Comparison of ENCODE assay signal across 16 mouse cellular contexts in the genomic region with DNA sequence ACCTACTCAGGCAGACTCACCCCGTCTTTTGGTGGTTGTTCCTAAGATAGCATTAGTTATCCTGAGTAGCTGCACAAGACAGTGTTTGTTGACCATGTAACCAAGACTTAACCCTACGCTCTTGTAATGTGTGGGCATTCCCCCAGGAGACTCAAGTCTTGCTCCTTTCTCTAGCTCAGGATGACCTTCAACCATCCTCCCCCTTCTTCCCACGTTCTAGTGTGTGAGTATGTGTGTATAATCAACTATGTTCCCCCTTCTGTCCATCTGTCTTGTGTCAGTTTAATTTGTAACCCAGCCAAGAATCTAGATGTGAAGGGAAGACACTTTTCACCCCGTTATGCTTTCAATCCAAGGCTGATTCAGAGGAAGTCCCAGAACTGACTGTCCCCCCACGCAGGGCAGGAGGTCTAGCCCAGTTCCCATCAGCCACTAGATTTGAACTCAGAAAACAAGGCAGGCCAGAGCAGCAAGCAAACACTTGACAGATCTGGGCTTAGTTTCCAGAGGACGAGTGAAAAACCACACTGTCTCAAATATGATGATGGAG. TPM values are rescaled to one million over a fixed set of nuclear protein-coding genes. Genes with fewer than 3 reads are reported as not detected.
DNase-seq lines count a peak whose midpoint lies in the region; ATAC-seq and TF ChIP-seq lines count a peak whose summit lies in the region.
"Had no signal": no experiment of that assay in that cellular context is flagged by ENCODE, and none has a peak within 500 bp of the region (broad histone marks: within the 10 kb centered on the region; RNA-seq: fewer than 3 reads in every experiment).

No protein-coding gene starts in this region.

- TF ChIP-seq CTCF in lung, postnatal 0 days (IDR thresholded peaks at IDR 0.05): no peak

- H3K27ac ChIP-seq in brown adipose tissue, adult 24 weeks (replicated peaks; ENCODE audit: low read depth, low read length): peak overlapping the region; percentile 69
- H3K27ac ChIP-seq in kidney, embryonic 16.5 days (ENCODE audit: low read length): peak overlapping the region; percentile 5; the same call in 1 of the 2 replicates
- no peak overlapping the region; the same call in 1 of the 2 replicates for H3K27ac ChIP-seq in lung, postnatal 0 days (ENCODE audit: low read length)
- no peak overlapping the region for H3K27ac ChIP-seq in limb, embryonic 10.5 days
- H3K27ac ChIP-seq: forebrain, embryonic 12.5 days; heart, embryonic 15.5 days; hindbrain, embryonic 12.5 days; macrophage; midbrain, embryonic 13.5 days had no signal

- no peaks in the 10 kb centered on the region for H3K27me3 ChIP-seq in kidney, embryonic 16.5 days (ENCODE audit: insufficient read depth, low read length)
- H3K27me3 ChIP-seq in lung, postnatal 0 days (replicated peaks; ENCODE audit: insufficient read depth, low read length): no peaks in the 10 kb centered on the region
- no peaks in the 10 kb centered on the region for H3K27me3 ChIP-seq in limb, embryonic 10.5 days (ENCODE audit: low read depth, poor library complexity, severe bottlenecking)
- H3K27me3 ChIP-seq: forebrain, embryonic 12.5 days; heart, embryonic 15.5 days; hindbrain, embryonic 12.5 days; midbrain, embryonic 13.5 days had no signal

- ATAC-seq in kidney, embryonic 16.5 days (ENCODE audit: low FRiP score, low TSS enrichment): peak; percentile 59
- peak; percentile 34; the same call in 1 of the 2 replicates for ATAC-seq in lung, postnatal 0 days
- ATAC-seq: CD4-positive, CD25-positive, alpha-beta regulatory T cell, adult 4 months; midbrain, embryonic 13.5 days had no signal

- H3K4me1 ChIP-seq in brown adipose tissue, adult 24 weeks (ENCODE audit: control insufficient read depth, insufficient read depth, insufficient read length, low read length): peaks cover 55% of the 10 kb centered on the region
- peaks cover 46% of the 10 kb centered on the region for H3K4me1 ChIP-seq in kidney, embryonic 16.5 days (ENCODE audit: insufficient read depth, low read length)
- peaks cover 25% of the 10 kb centered on the region for H3K4me1 ChIP-seq in lung, postnatal 0 days (ENCODE audit: insufficient read depth, low read depth, low read length)
- peaks cover 19% of the 10 kb centered on the region for H3K4me1 ChIP-seq in limb, embryonic 10.5 days

- no peak overlapping the region for H3K4me3 ChIP-seq in brown adipose tissue, adult 24 weeks (ENCODE audit: insufficient read depth, low read depth, low read length)
- no peak overlapping the region for H3K4me3 ChIP-seq in kidney, embryonic 16.5 days (ENCODE audit: low read length)
- H3K4me3 ChIP-seq in lung, postnatal 0 days (ENCODE audit: low read depth, low read length): no peak overlapping the region
- H3K4me3 ChIP-seq in limb, embryonic 10.5 days: no peak overlapping the region
- H3K4me3 ChIP-seq: forebrain, embryonic 12.5 days; heart, embryonic 15.5 days; hindbrain, embryonic 12.5 days; midbrain, embryonic 13.5 days had no signal

- peak; percentile 59; the same call in 1 of the 2 replicates for TF ChIP-seq EP300 in lung, postnatal 0 days (IDR thresholded peaks at IDR 0.05)

- DNase-seq in adipocyte (ENCODE audit: low spot score): peak; percentile 51
- DNase-seq in lung, postnatal 0 days (ENCODE audit: low spot score): peak; percentile 32
- DNase-seq in right cerebral cortex, adult 2 months (ENCODE audit: low spot score in 2 of 2): no peak
- DNase-seq in layer of hippocampus, postnatal 10 days (ENCODE audit: low spot score in 2 of 2): no peak
- DNase-seq in limb, embryonic 10.5 days (ENCODE audit: low spot score): no peak
- DNase-seq in urinary bladder, postnatal 4 days (ENCODE audit: low spot score in 2 of 2): no peak
- DNase-seq: cerebellum, adult 8-10 months; right cerebral cortex, adult 18-20 months had no signal

- H3K4me2 ChIP-seq in kidney, embryonic 16.5 days (replicated peaks; ENCODE audit: low read depth, low read length): no peak overlapping the region
- no peak overlapping the region for H3K4me2 ChIP-seq in lung, postnatal 0 days (replicated peaks; ENCODE audit: low read depth, low read length)
- H3K4me2 ChIP-seq: forebrain, embryonic 12.5 days; heart, embryonic 15.5 days; hindbrain, embryonic 12.5 days; midbrain, embryonic 13.5 days had no signal

- no peaks in the 10 kb centered on the region for H3K9me3 ChIP-seq in kidney, embryonic 16.5 days (ENCODE audit: low read length)
- H3K9me3 ChIP-seq in lung, postnatal 0 days (ENCODE audit: low read length): no peaks in the 10 kb centered on the region
- no peaks in the 10 kb centered on the region for H3K9me3 ChIP-seq in limb, embryonic 10.5 days (replicated peaks)
- H3K9me3 ChIP-seq: forebrain, embryonic 12.5 days; heart, embryonic 15.5 days; hindbrain, embryonic 12.5 days; midbrain, embryonic 13.5 days had no signal

- no peaks in the 10 kb centered on the region for H3K36me3 ChIP-seq in kidney, embryonic 16.5 days (ENCODE audit: insufficient read depth, low read length)
- H3K36me3 ChIP-seq in lung, postnatal 0 days (ENCODE audit: insufficient read depth, low read length): no peaks in the 10 kb centered on the region
- no peaks in the 10 kb centered on the region for H3K36me3 ChIP-seq in limb, embryonic 10.5 days
- H3K36me3 ChIP-seq: forebrain, embryonic 12.5 days; heart, embryonic 15.5 days; hindbrain, embryonic 12.5 days; midbrain, embryonic 13.5 days had no signal

- 45% methylated on average over 6 of the region's 6 CpGs for WGBS in kidney, embryonic 16.5 days
- 48% methylated on average over 6 of the region's 6 CpGs for WGBS in lung, postnatal 0 days
- 86% methylated on average over 6 of the region's 6 CpGs for WGBS in limb, embryonic 10.5 days

- no peak overlapping the region for H3K9ac ChIP-seq in kidney, embryonic 16.5 days (replicated peaks; ENCODE audit: low read length)
- no peak overlapping the region for H3K9ac ChIP-seq in lung, postnatal 0 days (replicated peaks; ENCODE audit: low read depth)
- H3K9ac ChIP-seq: forebrain, embryonic 12.5 days; heart, embryonic 15.5 days; hindbrain, embryonic 12.5 days; midbrain, embryonic 13.5 days had no signal

RNA-seq across cellular contexts. Expression of a gene that starts 9.2 kb away (rescaled TPM):
- 14.7 and 16.0 TPM in 2 replicates for polyA plus RNA-seq in brown adipose tissue, adult 24 weeks (2012; ENCODE audit: insufficient read depth, insufficient read length, missing spikeins)
- 19.7 and 21.0 TPM in 2 replicates for polyA plus RNA-seq in kidney, embryonic 16.5 days (2015; fragmentation: Nextera tagmentation; extraction: Ambion mirVana)
- polyA plus RNA-seq in lung, postnatal 0 days (2015; fragmentation: Nextera tagmentation; extraction: Ambion mirVana): 13.1 and 14.1 TPM in 2 replicates
- 10 to 100 TPM; 33.0 to 34.1 TPM for total RNA-seq in layer of hippocampus, postnatal 10 days (2021)
- polyA plus RNA-seq in limb, embryonic 10.5 days (2016; fragmentation: Nextera tagmentation; extraction: Ambion mirVana): 9.2 and 9.6 TPM in 2 replicates

Comparison
In these comparisons a context has a peak if more than half of its experiments do, and no peak if none do; other contexts are left out.
1. DNase-seq: peak in adipocyte (single experiment) and lung, postnatal 0 days (single experiment); none in right cerebral cortex, adult 2 months (0 of 2), layer of hippocampus, postnatal 10 days (0 of 2), limb, embryonic 10.5 days (single experiment) and urinary bladder, postnatal 4 days (0 of 2).
2. H3K27ac ChIP-seq: peak in brown adipose tissue, adult 24 weeks (single experiment) and kidney, embryonic 16.5 days (single experiment); none in lung, postnatal 0 days (single experiment) and limb, embryonic 10.5 days (single experiment).